Mouse (Mus musculus) heart, embryonic 12.5 days (tissue): ENCODE measurements around the gene Sez6. TPM values are rescaled to one million over a fixed set of nuclear protein-coding genes. Genes with fewer than 3 reads are reported as not detected.

Experiments
- ATAC-seq: fragments of 200-750 bp; cut with Nextera tagmentation; 2 replicates; pipeline ENCODE4 v1.8.0; 2017; ENCODE audit warnings: moderate TSS enrichment, moderate library complexity; ENCODE audit not compliant: insufficient number of reproducible peaks, low FRiP score
- H3K27ac ChIP-seq: fragments of 300-500 bp; sonication (generic); 2 replicates; pipeline ENCODE4 v1.5.1; 2016; ENCODE audit warnings: mild to moderate bottlenecking, moderate library complexity; ENCODE audit not compliant: poor library complexity, severe bottlenecking
- H3K27me3 ChIP-seq: fragments of 300-500 bp; sonication (generic); replicated peaks from 2 replicates; pipeline ENCODE4 v1.6.1; 2016; ENCODE audit warnings: mild to moderate bottlenecking, moderate library complexity
- H3K36me3 ChIP-seq: fragments of 300-500 bp; sonication (generic); 2 replicates; pipeline ENCODE4 v1.6.1; 2016; ENCODE audit warnings: mild to moderate bottlenecking, moderate library complexity
- H3K4me1 ChIP-seq: fragments of 300-500 bp; sonication (generic); replicated peaks from 2 replicates; pipeline ENCODE4 v1.6.1; 2016; ENCODE audit warnings: mild to moderate bottlenecking
- H3K4me2 ChIP-seq: fragments of 300-500 bp; sonication (generic); 2 replicates; pipeline ENCODE4 v1.6.1; 2016; ENCODE audit warnings: mild to moderate bottlenecking, moderate library complexity
- H3K4me3 ChIP-seq: fragments of 300-500 bp; sonication (generic); 2 replicates; pipeline ENCODE4 v1.5.1; 2016; ENCODE audit warnings: mild to moderate bottlenecking
- H3K9ac ChIP-seq: fragments of 300-500 bp; sonication (generic); 2 replicates; pipeline ENCODE4 v1.6.1; 2016; ENCODE audit warnings: mild to moderate bottlenecking, moderate library complexity
- H3K9me3 ChIP-seq: fragments of 300-500 bp; sonication (generic); replicated peaks from 2 replicates; pipeline ENCODE4 v1.6.1; 2016; ENCODE audit warnings: mild to moderate bottlenecking, moderate library complexity
- WGBS: fragments of 180-500 bp; shearing (Covaris S2); methylation state at CpG from one replicate; pipeline ENCODE4 v1.1.7; 2016; 5-methylcytosine and 5-hydroxymethylcytosine counted together
- polyA plus RNA-seq: library from polyadenylated mRNA; unstranded; fragments of >200 nt; fragmentation: Nextera tagmentation; extraction: Ambion mirVana; gene quantifications from 2 replicates; pipeline ENCODE4 v1.2.1, GENCODE M21; 2016

Sez6 gene
- polyA plus RNA-seq, 1 experiment from 2014 or later = 0.18 TPM

DNA sequence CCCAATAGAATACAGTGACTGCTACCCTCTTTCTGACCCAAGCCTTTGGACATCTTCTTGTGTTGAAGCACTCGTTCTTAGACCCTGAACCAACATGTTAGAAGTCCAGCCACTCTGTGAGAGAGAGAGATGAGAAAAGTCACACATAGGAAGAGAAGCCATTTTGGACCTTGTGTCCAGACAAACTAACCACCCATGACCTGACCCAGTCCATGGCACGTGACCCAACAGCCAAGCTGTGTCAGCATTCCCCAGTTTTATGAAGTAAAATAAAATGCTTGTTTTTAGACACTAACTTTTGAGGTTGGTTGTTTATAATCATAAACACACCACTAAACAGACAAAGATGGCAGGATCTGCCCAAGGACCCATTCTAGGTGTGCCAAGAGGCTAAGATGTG is 35.6 kb upstream of the Sez6 start:
- H3K36me3 ChIP-seq = no peaks in the 10 kb centered on the region
- no peak overlapping the region for H3K4me3 ChIP-seq
- ATAC-seq = no peak
- peaks cover 32% of the 10 kb centered on the region for H3K27me3 ChIP-seq
- H3K27ac ChIP-seq = no peak overlapping the region
- WGBS = 83% methylated on average over 2 of the region's 2 CpGs
- H3K9me3 ChIP-seq = no peaks in the 10 kb centered on the region
- no peak overlapping the region for H3K9ac ChIP-seq
- H3K4me1 ChIP-seq = peaks cover 33% of the 10 kb centered on the region
- H3K4me2 ChIP-seq = no peak overlapping the region

DNA sequence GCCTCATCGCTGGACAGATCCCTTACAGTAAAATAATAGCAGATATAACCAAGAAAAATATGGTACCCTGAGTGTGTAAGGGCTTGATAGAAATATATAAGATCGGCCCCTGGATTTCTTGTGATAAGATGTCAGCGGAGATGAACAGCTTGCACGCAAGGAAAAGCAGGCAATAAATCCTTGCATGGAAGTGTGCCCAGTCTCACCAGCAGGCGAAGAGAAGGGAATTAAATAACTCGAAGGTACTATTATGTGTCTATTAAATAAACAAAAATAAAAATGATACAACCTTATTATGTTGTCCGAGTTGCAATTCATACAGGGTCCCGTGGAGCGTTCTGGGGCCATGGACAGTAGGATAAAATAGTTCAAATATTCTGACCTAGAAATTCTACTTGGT is 34.6 kb upstream of the Sez6 start:
- H3K27me3 ChIP-seq = peaks cover 34% of the 10 kb centered on the region
- no peaks in the 10 kb centered on the region for H3K36me3 ChIP-seq
- no peak for ATAC-seq
- no peak overlapping the region for H3K27ac ChIP-seq
- WGBS = 82% methylated on average over 9 of the region's 9 CpGs
- no peak overlapping the region for H3K4me2 ChIP-seq
- no peak overlapping the region for H3K4me3 ChIP-seq
- H3K4me1 ChIP-seq = peaks cover 33% of the 10 kb centered on the region
- H3K9ac ChIP-seq = no peak overlapping the region
- H3K9me3 ChIP-seq = no peaks in the 10 kb centered on the region

DNA sequence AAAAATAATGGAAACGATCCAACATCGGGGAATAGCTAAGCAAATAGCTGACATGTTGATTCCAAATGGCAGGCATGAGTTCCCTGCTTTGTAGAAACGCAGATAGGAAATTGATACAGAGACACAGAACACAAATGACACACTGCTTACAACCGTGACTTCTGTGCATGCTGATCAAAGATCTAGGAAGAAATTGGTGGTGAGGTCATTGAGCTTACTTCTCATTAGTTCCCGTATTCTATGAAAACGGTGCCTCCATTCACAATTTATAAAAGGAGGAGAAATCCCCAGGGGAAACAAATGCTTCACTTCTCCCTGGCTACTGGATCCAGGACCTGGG is 34.1 kb upstream of the Sez6 start:
- no peak for ATAC-seq
- Histone ChIP-seq H3K4me2 (peak overlapping the region; percentile 58), H3K9ac (0 out of 2 replicates have a peak overlapping the region, but pooled peaks have one; percentile 29), H3K36me3 (no peaks in the 10 kb centered on the region), H3K27me3 (peaks cover 36% of the 10 kb centered on the region), H3K9me3 (no peaks in the 10 kb centered on the region), H3K4me3 (peak overlapping the region; percentile 24; the same call in 1 of the 2 replicates), H3K27ac (no peak overlapping the region), H3K4me1 (peaks cover 33% of the 10 kb centered on the region)
- WGBS = 56% methylated on average over 6 of the region's 6 CpGs

DNA sequence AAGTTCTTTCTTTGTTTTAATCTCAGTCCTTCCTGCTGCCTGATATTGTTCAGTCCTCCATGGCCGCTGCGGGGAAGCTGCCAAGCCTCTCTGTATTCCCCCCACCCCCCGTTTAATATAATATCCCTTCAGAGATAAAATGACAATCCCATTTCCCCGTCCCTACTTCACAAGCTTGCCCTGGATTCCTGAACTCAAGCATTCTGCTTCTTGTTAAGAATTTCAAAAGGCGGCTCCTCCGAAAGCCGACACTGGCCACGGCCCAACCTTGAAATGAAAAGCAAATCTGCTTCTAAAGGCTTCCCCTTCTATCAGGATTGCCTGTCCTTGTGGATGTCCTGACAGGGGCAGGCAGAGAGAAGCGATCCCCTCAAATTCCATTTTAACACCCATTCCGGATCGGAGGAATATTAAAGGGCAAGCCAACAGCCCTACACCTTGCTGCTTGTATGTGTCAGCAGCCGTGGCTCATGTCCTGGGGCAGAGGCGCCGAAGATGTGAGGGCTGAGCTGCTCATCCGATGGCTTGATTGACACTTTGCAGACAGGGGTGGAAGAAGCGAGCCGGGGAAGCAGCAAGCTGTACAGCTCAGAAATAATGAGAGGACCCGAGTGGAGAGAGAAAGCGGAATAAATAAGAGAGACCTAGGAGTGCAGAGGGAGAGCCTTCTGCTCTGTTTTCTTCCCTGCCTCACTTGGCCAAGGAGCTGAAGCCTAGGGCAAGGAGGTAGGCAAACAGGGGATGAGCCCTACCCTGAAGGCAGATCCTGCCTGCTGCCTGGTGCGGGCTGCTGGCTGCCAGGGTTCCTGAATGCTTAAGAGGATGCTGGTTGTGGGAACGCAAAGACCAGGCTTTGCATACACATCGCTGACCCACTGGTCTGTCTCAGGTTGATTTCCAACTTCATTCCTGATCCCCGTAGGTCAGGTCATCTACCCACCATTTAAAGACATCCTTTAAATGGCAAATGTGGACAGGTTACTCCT is 33.5 kb upstream of the Sez6 start:
- peak overlapping the region; percentile 24 for H3K4me3 ChIP-seq
- no peak overlapping the region for H3K27ac ChIP-seq
- ATAC-seq = no peak
- H3K27me3 ChIP-seq = peaks cover 43% of the 10 kb centered on the region
- no peaks in the 10 kb centered on the region for H3K9me3 ChIP-seq
- peaks cover 33% of the 10 kb centered on the region for H3K4me1 ChIP-seq
- WGBS = 20% methylated on average over 23 of the region's 23 CpGs
- peak overlapping the region; percentile 58 for H3K4me2 ChIP-seq
- no peaks in the 10 kb centered on the region for H3K36me3 ChIP-seq
- 0 out of 2 replicates have a peak overlapping the region, but pooled peaks have one; percentile 29 for H3K9ac ChIP-seq

DNA sequence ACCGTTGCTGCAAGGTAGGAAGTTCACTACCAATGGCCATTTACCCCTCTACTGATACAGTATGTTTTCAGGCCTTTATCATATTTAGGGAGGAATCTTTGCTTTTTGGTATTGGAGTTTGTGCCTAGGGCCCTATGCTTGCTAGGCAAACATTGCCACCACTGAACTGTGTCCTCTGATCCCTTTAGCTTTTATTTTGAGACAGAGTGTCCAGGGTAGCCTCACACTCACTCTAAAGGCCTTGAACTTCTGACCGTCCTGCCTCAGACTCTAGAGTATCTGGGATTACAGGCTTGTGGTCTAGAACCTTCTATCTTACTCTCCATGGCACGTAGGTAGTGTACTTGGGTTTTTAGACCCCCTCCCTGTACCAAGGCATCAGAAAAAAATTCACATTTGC is 30.4 kb upstream of the Sez6 start:
- no peak overlapping the region for H3K27ac ChIP-seq
- H3K9me3 ChIP-seq = no peaks in the 10 kb centered on the region
- no peak overlapping the region for H3K4me2 ChIP-seq
- ATAC-seq = no peak
- no peaks in the 10 kb centered on the region for H3K36me3 ChIP-seq
- 83% methylated on average over 3 of the region's 3 CpGs for WGBS
- no peak overlapping the region for H3K9ac ChIP-seq
- H3K27me3 ChIP-seq = peaks cover 43% of the 10 kb centered on the region
- peaks cover 23% of the 10 kb centered on the region for H3K4me1 ChIP-seq
- no peak overlapping the region for H3K4me3 ChIP-seq

DNA sequence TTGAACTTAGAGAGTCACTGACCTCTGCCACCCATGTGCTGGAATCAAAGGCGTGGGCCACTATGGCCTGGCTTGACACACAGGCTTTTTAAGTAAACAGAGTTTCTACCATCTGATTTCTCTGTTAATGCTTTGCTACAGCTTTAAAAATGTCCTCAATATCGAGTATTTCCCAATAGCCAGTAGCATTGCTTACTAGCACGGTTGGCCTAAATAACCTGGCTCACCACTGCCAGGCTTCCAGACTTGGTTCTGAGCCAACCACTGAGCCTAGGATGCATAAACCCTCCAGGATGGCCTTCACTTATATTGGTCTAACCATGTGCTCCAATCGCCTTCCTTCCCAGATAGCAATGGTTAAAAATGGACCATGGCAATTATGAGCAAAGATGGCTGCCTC is 29.9 kb upstream of the Sez6 start:
- no peak overlapping the region for H3K9ac ChIP-seq
- H3K9me3 ChIP-seq = no peaks in the 10 kb centered on the region
- ATAC-seq = no peak
- H3K4me2 ChIP-seq = no peak overlapping the region
- H3K27ac ChIP-seq = no peak overlapping the region
- H3K4me3 ChIP-seq = no peak overlapping the region
- H3K36me3 ChIP-seq = no peaks in the 10 kb centered on the region
- 77% methylated on average over 4 of the region's 4 CpGs for WGBS
- H3K4me1 ChIP-seq = peaks cover 23% of the 10 kb centered on the region
- H3K27me3 ChIP-seq = peaks cover 43% of the 10 kb centered on the region

DNA sequence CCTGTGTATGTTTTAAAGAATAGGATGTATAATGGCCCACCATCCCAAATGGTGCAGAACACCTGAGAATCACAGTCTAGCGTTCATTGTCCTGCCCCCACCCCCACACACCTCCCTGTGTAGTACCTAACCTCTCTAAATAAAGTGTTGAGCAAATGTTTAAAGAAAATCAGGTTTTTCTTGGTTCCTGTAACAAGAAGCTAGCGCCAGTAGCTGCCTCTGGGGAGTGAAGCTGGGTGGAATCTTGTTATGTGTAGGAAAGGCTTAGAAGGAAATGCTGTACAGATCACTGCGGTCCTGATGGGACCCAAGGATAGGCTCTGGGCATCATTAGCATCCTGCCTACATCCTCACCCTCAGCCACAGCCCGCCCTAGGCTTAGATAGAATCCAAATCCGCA is 29.2 kb upstream of the Sez6 start:
- peaks cover 20% of the 10 kb centered on the region for H3K4me1 ChIP-seq
- H3K36me3 ChIP-seq = no peaks in the 10 kb centered on the region
- H3K27me3 ChIP-seq = peaks cover 38% of the 10 kb centered on the region
- no peaks in the 10 kb centered on the region for H3K9me3 ChIP-seq
- no peak overlapping the region for H3K27ac ChIP-seq
- no peak overlapping the region for H3K9ac ChIP-seq
- ATAC-seq = no peak
- WGBS = 67% methylated on average over 5 of the region's 5 CpGs
- H3K4me2 ChIP-seq = no peak overlapping the region
- H3K4me3 ChIP-seq = no peak overlapping the region

DNA sequence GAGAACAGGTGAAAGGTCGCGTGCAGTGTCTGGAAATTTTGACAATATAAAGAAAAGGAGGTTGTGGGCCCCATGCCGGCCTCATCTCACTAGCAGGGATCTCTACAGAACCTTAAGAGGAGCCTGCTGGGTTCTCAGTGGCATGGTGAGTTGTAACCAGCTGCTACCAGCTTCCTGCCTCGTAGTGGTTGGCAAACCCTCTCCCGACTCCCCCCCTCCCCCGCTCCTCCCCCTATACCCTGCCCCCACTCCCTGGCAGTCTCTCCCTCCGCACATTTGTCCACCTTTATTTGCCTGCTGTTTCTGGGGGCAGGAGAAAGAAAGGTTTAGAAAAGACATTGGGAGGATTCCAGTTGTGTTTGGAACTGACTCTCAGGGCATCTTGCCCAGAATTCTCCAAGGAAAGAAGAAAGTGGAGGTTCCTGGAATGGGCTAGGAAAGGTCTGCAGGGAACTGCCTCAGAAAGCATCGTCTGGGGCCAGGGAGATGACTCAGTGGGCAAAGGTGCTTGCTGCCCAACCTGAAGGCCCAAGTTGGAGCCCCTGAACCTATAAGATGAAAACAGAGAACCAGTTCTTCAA is 28.7 kb upstream of the Sez6 start:
- H3K4me2 ChIP-seq = no peak overlapping the region
- H3K9me3 ChIP-seq = no peaks in the 10 kb centered on the region
- peaks cover 36% of the 10 kb centered on the region for H3K27me3 ChIP-seq
- no peak overlapping the region for H3K9ac ChIP-seq
- H3K27ac ChIP-seq = no peak overlapping the region
- no peaks in the 10 kb centered on the region for H3K36me3 ChIP-seq
- no peak overlapping the region for H3K4me3 ChIP-seq
- WGBS = 46% methylated on average over 8 of the region's 8 CpGs
- ATAC-seq = no peak
- peaks cover 20% of the 10 kb centered on the region for H3K4me1 ChIP-seq

DNA sequence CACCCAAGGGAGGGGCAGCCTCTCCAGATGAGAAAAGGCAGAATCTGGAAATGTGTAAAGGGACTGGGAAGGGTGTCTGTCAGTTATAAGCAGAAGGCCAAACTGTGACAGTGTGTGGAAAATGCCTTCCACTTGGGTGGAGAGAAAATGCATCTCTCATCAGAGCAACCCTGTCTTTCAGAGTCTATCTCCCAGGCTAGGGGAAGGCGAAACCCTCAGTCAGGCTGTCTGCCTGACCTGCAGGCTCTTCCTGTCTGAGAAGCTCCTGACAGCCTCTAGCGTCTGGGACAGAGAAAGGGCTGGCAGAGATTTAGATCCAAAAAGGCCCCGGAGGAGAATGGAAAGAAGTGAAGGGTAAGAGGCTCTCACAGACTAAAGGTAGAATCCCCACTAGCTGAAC is 26.8 kb upstream of the Sez6 start:
- Histone ChIP-seq H3K4me3 (no peak overlapping the region), H3K4me2 (no peak overlapping the region), H3K27ac (no peak overlapping the region; the same call in 1 of the 2 replicates), H3K36me3 (no peaks in the 10 kb centered on the region), H3K4me1 (peaks cover 16% of the 10 kb centered on the region), H3K9ac (no peak overlapping the region), H3K9me3 (no peaks in the 10 kb centered on the region), H3K27me3 (peaks cover 28% of the 10 kb centered on the region)
- ATAC-seq = no peak
- 7% methylated on average over 3 of the region's 3 CpGs for WGBS

DNA sequence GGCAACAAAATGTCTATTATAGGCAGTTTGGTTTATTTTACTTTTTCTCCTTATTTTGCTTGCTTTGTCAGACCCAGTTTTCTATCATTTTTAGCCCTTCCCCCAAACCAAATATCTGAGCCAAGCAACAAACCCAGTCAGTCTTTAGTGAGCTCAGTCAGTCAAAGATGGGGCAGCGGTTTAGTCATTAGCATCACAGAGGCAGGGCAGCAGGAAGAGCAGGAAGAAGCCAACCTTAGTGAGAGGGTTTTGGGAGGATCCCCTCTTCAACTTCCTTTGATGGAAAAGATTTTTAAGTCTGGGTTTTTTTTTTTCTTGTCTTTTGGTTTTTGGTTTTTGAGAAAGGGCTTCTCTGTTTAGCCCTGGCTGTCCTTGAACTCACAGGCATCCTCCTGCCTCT is 25.9 kb upstream of the Sez6 start:
- Histone ChIP-seq H3K9me3 (no peaks in the 10 kb centered on the region), H3K4me2 (no peak overlapping the region), H3K4me1 (peaks cover 16% of the 10 kb centered on the region), H3K9ac (no peak overlapping the region), H3K27ac (no peak overlapping the region), H3K27me3 (peaks cover 30% of the 10 kb centered on the region), H3K4me3 (no peak overlapping the region), H3K36me3 (no peaks in the 10 kb centered on the region)
- WGBS = 63% methylated on average over 1 of the region's 1 CpGs
- ATAC-seq = no peak

DNA sequence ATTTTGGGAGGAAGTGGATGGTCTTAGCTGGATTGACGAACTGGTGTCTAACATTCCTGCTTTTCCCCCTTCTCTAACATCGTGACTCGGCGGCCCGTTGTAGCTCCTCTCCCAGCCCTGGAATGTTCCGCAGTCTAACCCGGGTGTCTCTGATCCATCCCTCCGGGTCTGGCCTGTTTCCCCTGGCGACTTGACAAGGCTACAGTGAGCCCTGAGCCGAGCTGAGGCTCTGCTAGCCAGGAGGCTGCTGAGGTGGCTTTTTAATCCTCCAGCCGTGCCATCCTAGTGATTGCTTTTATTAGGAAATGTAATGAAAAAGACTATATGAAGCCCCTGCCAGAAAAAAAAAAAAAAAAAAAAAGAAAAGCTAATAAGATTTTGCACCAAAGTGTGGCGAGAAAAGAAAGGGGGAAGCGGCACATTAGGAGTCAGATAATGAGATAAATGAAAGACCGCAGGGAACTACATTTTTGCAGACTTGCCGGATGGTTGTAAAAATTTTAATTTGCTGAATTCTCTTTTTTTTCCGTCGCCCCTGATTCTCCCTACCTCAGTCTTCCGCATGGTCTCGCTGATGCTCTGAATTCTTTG is 24.4 kb upstream of the Sez6 start:
- no peak for ATAC-seq
- 25% methylated on average over 19 of the region's 19 CpGs for WGBS
- Histone ChIP-seq H3K9ac (no peak overlapping the region), H3K4me1 (peaks cover 16% of the 10 kb centered on the region), H3K27me3 (peaks cover 37% of the 10 kb centered on the region), H3K4me2 (no peak overlapping the region), H3K27ac (no peak overlapping the region), H3K4me3 (no peak overlapping the region), H3K36me3 (no peaks in the 10 kb centered on the region), H3K9me3 (no peaks in the 10 kb centered on the region)
